Mouse (Mus musculus) forebrain, embryonic 10.5 days (tissue): ENCODE results near the gene Grtp1. TPM values are rescaled to one million over a fixed set of nuclear protein-coding genes. Genes with fewer than 3 reads are reported as not detected.

Experiments
- DNase-seq: peaks from one replicate; pipeline ENCODE4 v3.0.0-alpha.2; 2017; ENCODE audit warnings: low spot score; ENCODE audit errors: extremely low spot score
- H3K27ac ChIP-seq: fragments of 300-500 bp; sonication (generic); 2 replicates; pipeline ENCODE4 v1.5.1; 2016; ENCODE audit warnings: mild to moderate bottlenecking
- H3K27me3 ChIP-seq: fragments of 300-500 bp; sonication (generic); 2 replicates; pipeline ENCODE4 v1.6.1; 2016; ENCODE audit warnings: mild to moderate bottlenecking; ENCODE audit not compliant: poor library complexity, severe bottlenecking
- H3K36me3 ChIP-seq: fragments of 300-500 bp; sonication (generic); replicated peaks from 2 replicates; pipeline ENCODE4 v1.6.1; 2016; ENCODE audit warnings: mild to moderate bottlenecking, moderate library complexity
- H3K4me1 ChIP-seq: fragments of 300-500 bp; sonication (generic); 2 replicates; pipeline ENCODE4 v1.6.1; 2016
- H3K4me3 ChIP-seq: fragments of 300-500 bp; sonication (generic); 2 replicates; pipeline ENCODE4 v1.5.1; 2016; ENCODE audit warnings: mild to moderate bottlenecking, moderate library complexity
- H3K9me3 ChIP-seq: fragments of 300-500 bp; sonication (generic); 2 replicates; pipeline ENCODE4 v1.6.1; 2016; ENCODE audit warnings: mild to moderate bottlenecking, moderate library complexity
- WGBS: fragments of 180-500 bp; shearing (Covaris S2); methylation state at CpG from one replicate; pipeline ENCODE4 v1.1.7; 2016; 5-methylcytosine and 5-hydroxymethylcytosine counted together
- microRNA counts: library from miRNA; unstranded; fragments of <30 nt; microRNA quantifications from one replicate; lab custom pipeline; 2017
- microRNA-seq: library from miRNA; unstranded; fragments of <30 nt; microRNA quantifications from one replicate; pipeline ENCODE4, GENCODE M21; 2017
- polyA plus RNA-seq: library from polyadenylated mRNA; unstranded; fragments of >200 nt; fragmentation: Nextera tagmentation; extraction: Ambion mirVana; gene quantifications from 2 replicates; pipeline ENCODE4 v1.2.1, GENCODE M21; 2016

Gene Grtp1
- polyA plus RNA-seq, 1 experiment from 2014 or later = 21.5 TPM

DNA sequence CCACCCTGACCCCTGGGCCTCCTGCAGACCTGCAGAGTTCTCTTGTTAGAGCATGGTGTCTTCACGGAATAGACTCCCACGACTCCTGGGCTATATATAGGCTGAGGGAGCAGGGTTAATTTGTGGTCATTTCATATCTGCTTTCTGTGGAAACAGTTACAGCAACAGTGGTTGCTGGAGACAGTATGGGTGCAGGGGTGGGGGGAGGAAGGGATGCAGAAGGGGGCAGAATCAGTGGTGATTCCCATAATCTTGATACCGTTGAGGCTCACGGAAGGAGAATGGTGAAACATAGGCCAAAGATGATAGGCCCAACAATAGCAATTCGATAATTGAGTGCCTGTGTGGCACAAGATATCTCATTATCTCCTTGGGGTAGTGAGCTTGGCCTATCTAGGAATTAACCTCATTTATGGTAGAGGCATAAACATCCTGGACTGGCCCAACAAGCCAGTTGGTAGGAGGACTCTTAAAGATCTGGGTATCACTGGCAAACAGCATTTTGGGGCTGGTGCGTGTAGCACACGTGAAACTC is 77.5 kb downstream of the Grtp1 start:
- peaks cover 95% of the 10 kb centered on the region for H3K36me3 ChIP-seq
- WGBS = 94% methylated on average over 7 of the region's 7 CpGs

More for the DNA sequence above, 77.5 kb downstream of the Grtp1 start:
- no peak overlapping the region for H3K4me3 ChIP-seq
- H3K9me3 ChIP-seq = no peaks in the 10 kb centered on the region
- no peaks in the 10 kb centered on the region for H3K27me3 ChIP-seq
- DNase-seq = no peak
- H3K4me1 ChIP-seq = no peaks in the 10 kb centered on the region
- no peak overlapping the region for H3K27ac ChIP-seq

MicroRNA genes within 50 kb of the gene (microRNA counts, 519-probe panel; counts per million panel counts)
- microRNA mmu-miR-1968 (lab: Ali Mortazavi, UCI) = 341 counts per million, percentile 65 among the panel's probes with 10 or more counts

Small RNAs within 50 kb of the gene (microRNA-seq; reads per million reads assigned to microRNA genes)
- gene Mir1968 = 28.7 reads per million, percentile 35 among the genes with 10 or more reads in this experiment
- not detected for gene Mir7065

Other genes starting within 250 kb of the Grtp1 start
- 0.07 TPM in 1 of 2 replicates, not detected in the other for gene F7, start 174.6 kb downstream of the Grtp1 start, polyA plus RNA-seq
- 0.47 and 0.76 TPM in 2 replicates for gene F10, start 163.3 kb downstream of the Grtp1 start, polyA plus RNA-seq
- 0.31 and 0.33 TPM in 2 replicates for gene Proz, start 139.7 kb downstream of the Grtp1 start, polyA plus RNA-seq
- 58.5 and 62.0 TPM in 2 replicates for gene Pcid2, start 95.2 kb downstream of the Grtp1 start, polyA plus RNA-seq
- 84.9 and 87.8 TPM in 2 replicates for gene Cul4a, start 95.0 kb downstream of the Grtp1 start, polyA plus RNA-seq
- 182 and 190 TPM in 2 replicates for gene Lamp1, start 41.5 kb downstream of the Grtp1 start, polyA plus RNA-seq
- gene Adprhl1, start 53.5 kb upstream of the Grtp1 start, polyA plus RNA-seq = 0.16 TPM in 1 of 2 replicates, not detected in the other
- gene Dcun1d2, start 87.5 kb upstream of the Grtp1 start, polyA plus RNA-seq = 24.6 and 26.9 TPM in 2 replicates
- gene Tmco3, start 87.6 kb upstream of the Grtp1 start, polyA plus RNA-seq = 34.0 and 34.5 TPM in 2 replicates
- gene Tfdp1, start 138.1 kb upstream of the Grtp1 start, polyA plus RNA-seq = 208 and 215 TPM in 2 replicates
- gene Atp4b, start 196.2 kb upstream of the Grtp1 start, polyA plus RNA-seq = 0.10 TPM in 1 of 2 replicates, not detected in the other
- gene Grk1, start 204.5 kb upstream of the Grtp1 start, polyA plus RNA-seq = 0.04 TPM in 2 replicates
- 0.19 and 0.22 TPM in 2 replicates for gene Tmem255b, start 234.6 kb upstream of the Grtp1 start, polyA plus RNA-seq